Mouse (Mus musculus) MEL (cell line): ENCODE results near the gene Irs3. TPM values are rescaled to one million over a fixed set of nuclear protein-coding genes. Genes with fewer than 3 reads are reported as not detected.

Source experiments
- DNase-seq: peaks from one replicate; pipeline ENCODE4 v3.0.0; 2011; ENCODE audit warnings: low read depth, low spot score
- H3K27ac ChIP-seq: 2 replicates; pipeline ENCODE4 v1.5.1; 2012; ENCODE audit warnings: low read depth, mild to moderate bottlenecking, control low read depth, low read length, moderate library complexity; ENCODE audit not compliant: control insufficient read depth
- H3K27me3 ChIP-seq, 2 experiments: fragments of 150-350 bp in 1 of 2; sonication (generic) in 1 of 2; 2 replicates each; pipeline ENCODE4 v1.6.1; 2012; ENCODE audit warnings: low read length in 2 of 2, mild to moderate bottlenecking in 2 of 2, improper control_type of control experiment in 1 of 2, moderate library complexity in 1 of 2; ENCODE audit not compliant: insufficient read depth in 2 of 2, control insufficient read depth in 1 of 2
- H3K36me3 ChIP-seq, 2 experiments: 2 replicates each; pipeline ENCODE4 v1.6.1; 2012 to 2014; ENCODE audit warnings: low read length in 2 of 2, improper control_type of control experiment in 1 of 2, inconsistent platforms in 1 of 2, mild to moderate bottlenecking in 1 of 2; ENCODE audit not compliant: insufficient read depth in 2 of 2, control insufficient read depth in 1 of 2
- H3K4me1 ChIP-seq, 2 experiments: fragments of 150-350 bp in 1 of 2; sonication (generic) in 1 of 2; 2 replicates each; pipeline ENCODE4 v1.6.1; 2012; ENCODE audit warnings: low read length in 2 of 2, improper control_type of control experiment in 1 of 2, mild to moderate bottlenecking in 1 of 2; ENCODE audit not compliant: insufficient read depth in 2 of 2, control insufficient read depth in 1 of 2
- H3K4me3 ChIP-seq, 2 experiments: fragments of 150-350 bp in 1 of 2; sonication (generic) in 1 of 2; 2 replicates each; pipeline ENCODE4 v1.5.1; 2012; ENCODE audit warnings: low read depth in 2 of 2, low read length in 2 of 2, mild to moderate bottlenecking in 2 of 2, moderate library complexity in 2 of 2, control low read depth in 1 of 2, improper control_type of control experiment in 1 of 2; ENCODE audit not compliant: control insufficient read depth in 1 of 2, insufficient read depth in 1 of 2
- H3K79me2 ChIP-seq: 2 replicates; pipeline ENCODE4 v1.6.1; 2012; ENCODE audit warnings: mild to moderate bottlenecking, low read length, moderate library complexity; ENCODE audit not compliant: control insufficient read depth, poor library complexity, insufficient read depth
- H3K9ac ChIP-seq: 2 replicates; pipeline ENCODE4 v1.6.1; 2012; ENCODE audit warnings: low read depth, mild to moderate bottlenecking, control low read depth, low read length, moderate library complexity; ENCODE audit not compliant: control insufficient read depth, poor library complexity, severe bottlenecking
- H3K9me3 ChIP-seq: fragments of 150-350 bp; sonication (generic); replicated peaks from 2 replicates; pipeline ENCODE4 v1.6.1; 2012; ENCODE audit warnings: mild to moderate bottlenecking, low read length, improper control_type of control experiment, moderate library complexity; ENCODE audit not compliant: insufficient read depth
- BHLHE40 ChIP-seq: IDR thresholded peaks from 2 replicates; pipeline ENCODE4 v1.6.1; 2012; ENCODE audit warnings: low read depth, mild to moderate bottlenecking, inconsistent platforms, low read length, improper control_type of control experiment, borderline replicate concordance
- CTCF ChIP-seq, 3 experiments: IDR thresholded peaks in 2 of 3; conservative IDR thresholded peaks in 1 of 3; 2 replicates each; pipeline ENCODE4 v1.5.1; 2011 to 2012; ENCODE audit warnings: low read length in 3 of 3, low read depth in 2 of 3, mild to moderate bottlenecking in 2 of 3, improper control_type of control experiment in 1 of 3, inconsistent platforms in 1 of 3, mixed read lengths in 1 of 3, moderate library complexity in 1 of 3; ENCODE audit not compliant: control insufficient read depth in 1 of 3, insufficient read depth in 1 of 3, poor library complexity in 1 of 3, severe bottlenecking in 1 of 3
- E2F4 ChIP-seq: IDR thresholded peaks from 2 replicates; pipeline ENCODE4 v1.6.1; 2011; ENCODE audit warnings: low read depth, low read length, improper control_type of control experiment, borderline replicate concordance
- EP300 ChIP-seq, 2 experiments: IDR thresholded peaks; 2 replicates each; pipeline ENCODE4 v1.6.1; 2011; ENCODE audit warnings: improper control_type of control experiment in 2 of 2, low read length in 2 of 2, low read depth in 1 of 2, mild to moderate bottlenecking in 1 of 2
- ETS1 ChIP-seq: IDR thresholded peaks from 2 replicates; pipeline ENCODE4 v1.6.1; 2012; ENCODE audit warnings: low read depth, mild to moderate bottlenecking, inconsistent platforms, low read length, improper control_type of control experiment, moderate library complexity
- GABPA ChIP-seq: IDR thresholded peaks from 2 replicates; pipeline ENCODE4 v1.6.1; 2012; ENCODE audit warnings: low read depth, mild to moderate bottlenecking, inconsistent platforms, low read length, improper control_type of control experiment, moderate library complexity
- JUND ChIP-seq: IDR thresholded peaks from 2 replicates; pipeline ENCODE4 v1.6.1; 2011; ENCODE audit warnings: low read depth, mild to moderate bottlenecking, improper control_type of control experiment, low read length
- MAFK ChIP-seq: IDR thresholded peaks from 2 replicates; pipeline ENCODE4 v1.6.1; 2011; ENCODE audit warnings: low read depth, mild to moderate bottlenecking, low read length, improper control_type of control experiment, borderline replicate concordance
- MEF2A ChIP-seq: IDR thresholded peaks from 2 replicates; pipeline ENCODE4 v1.6.1; 2014; ENCODE audit warnings: low read depth, mild to moderate bottlenecking, inconsistent platforms, low read length, improper control_type of control experiment; ENCODE audit not compliant: poor library complexity, insufficient replicate concordance, severe bottlenecking; ENCODE audit errors: extremely low read depth
- MYB ChIP-seq: IDR thresholded peaks from 2 replicates; pipeline ENCODE4 v1.6.1; 2011; ENCODE audit warnings: mild to moderate bottlenecking, low read depth, low read length, improper control_type of control experiment
- MYC ChIP-seq: IDR thresholded peaks from 2 replicates; pipeline ENCODE4 v1.6.1; 2011; ENCODE audit warnings: low read depth, mild to moderate bottlenecking, low read length, improper control_type of control experiment, moderate library complexity
- POLR2AphosphoS2 ChIP-seq: IDR thresholded peaks from 2 replicates; pipeline ENCODE4 v1.6.1; 2011; ENCODE audit warnings: low read length, improper control_type of control experiment
- RAD21 ChIP-seq: IDR thresholded peaks from 2 replicates; pipeline ENCODE4 v1.6.1; 2011; ENCODE audit warnings: mild to moderate bottlenecking, low read depth, low read length, improper control_type of control experiment
- SMC3 ChIP-seq: IDR thresholded peaks from 2 replicates; pipeline ENCODE4 v1.6.1; 2011; ENCODE audit warnings: low read depth, low read length, improper control_type of control experiment
- TAL1 ChIP-seq: IDR thresholded peaks from 2 replicates; pipeline ENCODE4 v1.6.1; 2012; ENCODE audit warnings: mild to moderate bottlenecking, inconsistent platforms, low read length, moderate library complexity, mixed read lengths
- TCF12 ChIP-seq: IDR thresholded peaks from 2 replicates; pipeline ENCODE4 v1.6.1; 2014; ENCODE audit warnings: low read depth, mild to moderate bottlenecking, inconsistent platforms, low read length, improper control_type of control experiment, moderate library complexity
- USF1 ChIP-seq: IDR thresholded peaks from 2 replicates; pipeline ENCODE4 v1.6.1; 2014; ENCODE audit warnings: low read depth, mild to moderate bottlenecking, inconsistent platforms, low read length, improper control_type of control experiment, moderate library complexity
- USF2 ChIP-seq, 2 experiments: IDR thresholded peaks; 2 replicates each; pipeline ENCODE4 v1.6.1; 2011 to 2012; ENCODE audit warnings: improper control_type of control experiment in 2 of 2, low read length in 2 of 2, borderline replicate concordance in 1 of 2, inconsistent platforms in 1 of 2, low read depth in 1 of 2, mild to moderate bottlenecking in 1 of 2; ENCODE audit not compliant: insufficient read depth in 1 of 2
- ZC3H11A ChIP-seq: IDR thresholded peaks from 2 replicates; pipeline ENCODE4 v1.6.1; 2012; ENCODE audit warnings: low read depth, mild to moderate bottlenecking, inconsistent platforms, low read length, improper control_type of control experiment
- ZKSCAN1 ChIP-seq: IDR thresholded peaks from 2 replicates; pipeline ENCODE4 v1.6.1; 2012; ENCODE audit warnings: low read depth, mild to moderate bottlenecking, inconsistent platforms, low read length, improper control_type of control experiment, moderate library complexity
- polyA plus RNA-seq, 2 experiments: library from polyadenylated mRNA; stranded (reverse) in 1 of 2; unstranded in 1 of 2; fragments of >175 nt in 1 of 2; fragments of >200 nt in 1 of 2; gene quantifications; 2 replicates each; pipeline versions ENCODE4 v1.2.1 to v1.2.4; 2012; ENCODE audit warnings: low replicate concordance in 2 of 2, low read depth in 1 of 2; ENCODE audit not compliant: insufficient read length in 2 of 2, insufficient read depth in 1 of 2, missing spikeins in 1 of 2
- total RNA-seq: library from RNA; depleted of rRNA; stranded (reverse); fragments of 300-350 nt; gene quantifications from 2 replicates; pipeline ENCODE4 v1.2.3, GENCODE M21; 2012

Irs3 gene
- total and polyA plus RNA-seq, 3 experiments: not detected

DNA sequence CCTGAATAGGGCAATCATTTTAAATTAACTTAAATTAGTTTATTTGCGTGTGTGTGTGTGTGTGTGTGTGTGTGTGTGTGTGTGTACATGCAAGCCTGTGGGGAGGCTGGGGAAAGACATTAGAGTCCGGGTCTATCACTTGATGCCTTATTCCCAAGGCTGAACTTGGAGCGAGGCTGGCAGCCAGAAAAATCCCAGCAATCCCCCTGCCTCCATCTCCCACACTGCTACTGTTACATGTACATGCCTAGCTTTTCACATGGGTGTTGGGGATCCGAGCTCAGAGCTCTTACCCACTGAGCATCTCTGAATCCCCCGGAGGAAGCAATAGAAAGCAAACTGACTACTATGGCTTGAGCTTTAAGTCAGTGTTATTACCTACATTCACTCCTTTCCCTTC lies 26.8 kb upstream of the Irs3 start:
- peaks cover 3 to 21% of the 10 kb centered on the region in 2 experiments for H3K36me3 ChIP-seq
- TF ChIP-seq MYC (no peak), ETS1 (no peak), EP300 (IDR thresholded peaks at IDR 0.05; ENCODE audit: low read depth in 1 of 2, low read length in 2 of 2) (no peak), TAL1 (no peak), ZKSCAN1 (no peak), MEF2A (no peak), JUND (no peak)
- TF ChIP-seq, all 39 proteins: peak for 0
- no peaks in the 10 kb centered on the region for H3K27me3 ChIP-seq

GRCm38 (mm10) chr5:137671443-137672240 lies 26.1 kb upstream of the Irs3 start:
- TF ChIP-seq USF1 (peak; percentile 78), USF2 (IDR thresholded peaks at IDR 0.05; ENCODE audit: borderline replicate concordance in 1 of 2, insufficient read depth in 1 of 2, low read depth in 1 of 2, low read length in 2 of 2) (no peak)
- TF ChIP-seq, all 39 proteins: peak for 1
- no peaks in the 10 kb centered on the region for H3K27me3 ChIP-seq
- H3K9me3 ChIP-seq: no peaks in the 10 kb centered on the region
- H3K9ac ChIP-seq: no peak overlapping the region
- H3K79me2 ChIP-seq: peaks cover 25% of the 10 kb centered on the region
- DNase-seq: no peak
- H3K27ac ChIP-seq: peak overlapping the region; percentile 10; the same call in 1 of the 2 replicates
- H3K4me1 ChIP-seq: peaks cover 10 to 31% of the 10 kb centered on the region in 2 experiments
- no peak overlapping the region for H3K4me3 ChIP-seq
- peaks cover 8 to 21% of the 10 kb centered on the region in 2 experiments for H3K36me3 ChIP-seq

More for the DNA sequence above, 26.8 kb upstream of the Irs3 start:
- no peak overlapping the region for H3K9ac ChIP-seq
- H3K79me2 ChIP-seq: peaks cover 28% of the 10 kb centered on the region
- no peak for DNase-seq
- peak overlapping the region; percentile 54 for H3K27ac ChIP-seq
- no peak overlapping the region for H3K4me3 ChIP-seq
- no peaks in the 10 kb centered on the region for H3K9me3 ChIP-seq
- H3K4me1 ChIP-seq: peaks cover 10 to 31% of the 10 kb centered on the region in 2 experiments

- Histone ChIP-seq H3K27me3 (no peaks in the 10 kb centered on the region), H3K9me3 (no peaks in the 10 kb centered on the region), H3K9ac (no peak overlapping the region), H3K4me1 (peaks cover 10 to 31% of the 10 kb centered on the region in 2 experiments), H3K27ac (no peak overlapping the region), H3K79me2 (peaks cover 21% of the 10 kb centered on the region), H3K4me3 (no peak overlapping the region), H3K36me3 (peaks cover 12 to 21% of the 10 kb centered on the region in 2 experiments)
- TF ChIP-seq CTCF (IDR thresholded peaks at IDR 0.05 in 2 of 3, conservative IDR thresholded peaks at IDR 0.05 in 1 of 3; ENCODE audit: control insufficient read depth in 1 of 3, insufficient read depth in 1 of 3, low read depth in 2 of 3, low read length in 3 of 3, poor library complexity in 1 of 3, severe bottlenecking in 1 of 3) (peak; percentile 36 to 51 (median 46)), ZC3H11A (0 out of 2 replicates have a peak, but pooled peaks have one; percentile 8), TCF12 (no peak), MYC (no peak), MAFK (no peak), RAD21 (peak; percentile 29), MYB (no peak), E2F4 (no peak), POLR2AphosphoS2 (no peak), GABPA (no peak), BHLHE40 (no peak), SMC3 (peak; percentile 42)
- DNase-seq: peak; percentile 55
Observed at GRCm38 (mm10) chr5:137670240-137670639, 24.7 kb upstream of the Irs3 start.
